Mouse (Mus musculus) stomach, postnatal 0 days (tissue): ENCODE results near the gene Spag9.
A peak's percentile ranks its signal among the peaks of the same experiment; 100 is the strongest.

Source experiments
- CTCF ChIP-seq: IDR thresholded peaks from 2 replicates; pipeline ENCODE4 v1.5.1; 2016; ENCODE audit warnings: antibody characterized with exemption, low read depth, mild to moderate bottlenecking, moderate library complexity
- EP300 ChIP-seq: optimal IDR thresholded peaks from 2 replicates; pipeline ENCODE3; 2016; ENCODE audit warnings: antibody characterized with exemption

DNA sequence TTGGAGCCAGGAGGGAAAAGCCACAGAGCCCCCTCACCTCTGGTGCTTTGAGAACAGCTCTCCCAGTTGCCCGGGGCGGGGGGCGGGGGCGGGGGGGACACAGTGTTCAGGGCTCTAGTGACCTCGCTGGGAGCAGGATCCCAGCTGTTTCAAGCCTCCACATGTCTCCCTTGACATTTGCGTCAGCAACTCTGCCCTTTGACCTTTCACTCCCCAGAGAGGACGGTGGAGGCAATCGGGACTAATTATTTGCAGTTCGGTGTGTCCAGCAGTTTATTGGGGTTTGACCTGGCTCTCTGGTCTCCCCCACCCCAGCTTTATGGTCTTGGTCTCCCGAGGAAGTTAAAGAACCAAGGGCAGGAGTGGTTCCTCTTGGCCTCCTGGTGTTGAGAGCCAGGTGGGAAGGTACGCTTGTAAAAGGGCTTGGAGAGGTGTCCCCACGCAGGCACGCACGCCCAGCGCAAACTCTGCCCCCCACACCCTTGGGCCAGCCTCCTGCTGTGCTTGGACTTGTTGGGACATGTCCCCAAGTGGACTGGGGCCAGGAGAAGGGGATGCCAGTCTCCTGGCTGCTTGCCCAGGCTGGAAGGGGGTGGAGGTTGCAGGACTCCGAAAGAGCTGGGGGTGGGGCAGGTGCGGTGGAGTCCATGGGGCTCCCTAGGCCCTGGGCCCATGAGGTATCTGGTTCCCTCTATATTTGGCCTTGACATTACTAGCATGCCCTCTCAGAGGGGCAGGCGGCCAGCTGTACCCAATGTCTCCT lies 138.4 kb downstream of the Spag9 start:
- TF ChIP-seq CTCF (peak; percentile 8; the same call in 1 of the 2 replicates), EP300 (no peak)
